Mouse (Mus musculus): Measurements from ENCODE around the gene Eif4e1b.

Eif4e1b gene

GRCm38 (mm10) chr13:54799701-54800100, 15.9 kb downstream of the Eif4e1b start:
- peak; percentile 87 to 91 for DNase-seq (ENCODE audit: low spot score in 2 of 2)

- no peak for DNase-seq (ENCODE audit: low spot score in 2 of 2)
These were observed 16.4 kb downstream of the Eif4e1b start for GRCm38 (mm10) chr13:54800206-54800605.

GRCm38 (mm10) chr13:54803010-54803409, 19.2 kb downstream of the Eif4e1b start:
- DNase-seq (ENCODE audit: low spot score in 2 of 2): no peak

- peak in 1 of 2 experiments; percentile 68 for DNase-seq (ENCODE audit: low spot score in 2 of 2)
These were observed 21.5 kb downstream of the Eif4e1b start for GRCm38 (mm10) chr13:54805134-54805838.

GRCm38 (mm10) chr13:54806434-54806976, 22.7 kb downstream of the Eif4e1b start:
- no peak for DNase-seq (ENCODE audit: low spot score in 2 of 2)

- DNase-seq (ENCODE audit: low spot score in 2 of 2): no peak
These were observed 24.3 kb downstream of the Eif4e1b start for GRCm38 (mm10) chr13:54808067-54808466.

GRCm38 (mm10) chr13:54811476-54811875, 27.7 kb downstream of the Eif4e1b start:
- DNase-seq (ENCODE audit: low spot score in 2 of 2): no peak

- DNase-seq (ENCODE audit: low spot score in 2 of 2): no peak
These were observed 29.6 kb downstream of the Eif4e1b start for GRCm38 (mm10) chr13:54813381-54813780.

- DNase-seq (ENCODE audit: low spot score in 2 of 2): no peak
These were observed 34.8 kb downstream of the Eif4e1b start for GRCm38 (mm10) chr13:54818399-54819254.

GRCm38 (mm10) chr13:54821106-54821505, 37.3 kb downstream of the Eif4e1b start:
- no peak for DNase-seq (ENCODE audit: low spot score in 2 of 2)

GRCm38 (mm10) chr13:54821931-54822330, 38.1 kb downstream of the Eif4e1b start:
- DNase-seq (ENCODE audit: low spot score in 2 of 2): no peak

GRCm38 (mm10) chr13:54824111-54824931, 40.5 kb downstream of the Eif4e1b start:
- no peak for DNase-seq (ENCODE audit: low spot score in 2 of 2)

GRCm38 (mm10) chr13:54827992-54828391, 44.2 kb downstream of the Eif4e1b start:
- DNase-seq (ENCODE audit: low spot score in 2 of 2): no peak

GRCm38 (mm10) chr13:54828508-54828907, 44.7 kb downstream of the Eif4e1b start:
- no peak for DNase-seq (ENCODE audit: low spot score in 2 of 2)

GRCm38 (mm10) chr13:54829450-54829849, 45.7 kb downstream of the Eif4e1b start:
- no peak for DNase-seq (ENCODE audit: low spot score in 2 of 2)

GRCm38 (mm10) chr13:54836351-54837030, 52.7 kb downstream of the Eif4e1b start:
- DNase-seq (ENCODE audit: low spot score in 2 of 2): no peak

- no peak for DNase-seq (ENCODE audit: low spot score in 2 of 2)
These were observed 53.3 kb downstream of the Eif4e1b start for GRCm38 (mm10) chr13:54837061-54837460.

GRCm38 (mm10) chr13:54837471-54837889, 53.7 kb downstream of the Eif4e1b start:
- DNase-seq (ENCODE audit: low spot score in 2 of 2): peak; percentile 51 to 67

Data from right cerebral cortex, postnatal 10 days (tissue).